Mouse (Mus musculus) mouse trophoblast stem cell (cell line): Measurements from ENCODE around the gene Atm.

Experiments used
- in situ Hi-C, 2 experiments: fragments of 300-500 bp; cut with MseI, MboI; formaldehyde crosslinking; loops; 2 replicates in 1 of 2; 3 replicates in 1 of 2; pipeline ENCODE4 v1.15.1; 2025

Atm gene

GRCm38 (mm10) chr9:53536558-53537320 lies at the start of gene Atm, which contains the start of gene Npat:
Gene Atm, minus strand, starts transcription at chr9:53536740.
Gene Npat, plus strand, starts transcription at chr9:53537047.
- in situ Hi-C loops: no loop called here

GRCm38 (mm10) chr9:53581870-53582269 lies 45.3 kb upstream of the Atm start:
- in situ Hi-C loops: no loop called here

GRCm38 (mm10) chr9:53575721-53576120 lies 39.2 kb upstream of the Atm start:
- in situ Hi-C loops: no loop called here

- in situ Hi-C loops: no loop called here
Observed at GRCm38 (mm10) chr9:53572516-53573307, 36.2 kb upstream of the Atm start.

GRCm38 (mm10) chr9:53570662-53571061 lies 34.1 kb upstream of the Atm start:
- in situ Hi-C loops: no loop called here

- in situ Hi-C loops: no loop called here
Observed at GRCm38 (mm10) chr9:53537336-53537965, 911 bp upstream of the Atm start.

- in situ Hi-C loops: no loop called here
Observed at GRCm38 (mm10) chr9:53535416-53536320, 872 bp downstream of the Atm start.

- in situ Hi-C loops: no loop called here
Observed at GRCm38 (mm10) chr9:53517373-53518009, 19.0 kb downstream of the Atm start.

- in situ Hi-C loops: no loop called here
Observed at GRCm38 (mm10) chr9:53514091-53514490, 22.4 kb downstream of the Atm start.

- in situ Hi-C loops: no loop called here
Observed at GRCm38 (mm10) chr9:53508053-53508452, 28.5 kb downstream of the Atm start.

GRCm38 (mm10) chr9:53485886-53486285 lies 50.7 kb downstream of the Atm start:
- in situ Hi-C loops: no loop called here

- in situ Hi-C loops: no loop called here
Observed at GRCm38 (mm10) chr9:53472806-53473518, 63.6 kb downstream of the Atm start.

- in situ Hi-C loops: no loop called here
Observed at GRCm38 (mm10) chr9:53452038-53452437, 84.5 kb downstream of the Atm start.

GRCm38 (mm10) chr9:53450609-53451008 lies 85.9 kb downstream of the Atm start:
- in situ Hi-C loops: no loop called here

- in situ Hi-C loops: no loop called here
Observed at GRCm38 (mm10) chr9:53435830-53436570, 100.5 kb downstream of the Atm start.

GRCm38 (mm10) chr9:53427638-53428037 lies 108.9 kb downstream of the Atm start:
- in situ Hi-C loops: no loop called here

- in situ Hi-C loops: no loop called here
Observed at GRCm38 (mm10) chr9:53426726-53427125, 109.8 kb downstream of the Atm start.

- in situ Hi-C loops: no loop called here
Observed at GRCm38 (mm10) chr9:53422133-53422896, 114.2 kb downstream of the Atm start.

- in situ Hi-C loops: no loop called here
Observed at GRCm38 (mm10) chr9:53409427-53409826, 127.1 kb downstream of the Atm start.
